Mouse (Mus musculus) liver, postnatal 0 days (tissue): ENCODE results near the gene Tmigd1.

Experiments
- CTCF ChIP-seq: sonication (generic); IDR thresholded peaks from 2 replicates; pipeline ENCODE4 v1.5.1; 2016; ENCODE audit warnings: antibody characterized with exemption, low read depth
- EP300 ChIP-seq: IDR thresholded peaks from 2 replicates; pipeline ENCODE4 v1.6.1; 2016; ENCODE audit warnings: antibody characterized with exemption, low read depth, mild to moderate bottlenecking

GRCm38 (mm10) chr11:76896360-76896759 is 5.6 kb upstream of the Tmigd1 start:
- no peak for TF ChIP-seq CTCF
- TF ChIP-seq EP300 = no peak
